Mouse (Mus musculus) adrenal gland, postnatal 10 days (tissue): ENCODE data around the gene Kcne1. TPM values are rescaled to one million over a fixed set of nuclear protein-coding genes. Genes with fewer than 3 reads are reported as not detected.

Experiments
- DNase-seq: peaks from one replicate; pipeline ENCODE4 v3.0.0; 2021; ENCODE audit warnings: mixed read lengths
- long read RNA-seq, 2 experiments: library from polyadenylated mRNA; stranded (forward); transcript quantifications; one replicate each; pipeline ENCODE4 v2.0.0; 2021
- total RNA-seq, 2 experiments: library from RNA; stranded (reverse); gene quantifications; 2 replicates each; pipeline ENCODE4 v1.2.3; 2021

Kcne1 gene
- not detected for total RNA-seq
- long read RNA-seq, experiment 1 = 0 reads
- long read RNA-seq, experiment 2 = 0 reads

DNA sequence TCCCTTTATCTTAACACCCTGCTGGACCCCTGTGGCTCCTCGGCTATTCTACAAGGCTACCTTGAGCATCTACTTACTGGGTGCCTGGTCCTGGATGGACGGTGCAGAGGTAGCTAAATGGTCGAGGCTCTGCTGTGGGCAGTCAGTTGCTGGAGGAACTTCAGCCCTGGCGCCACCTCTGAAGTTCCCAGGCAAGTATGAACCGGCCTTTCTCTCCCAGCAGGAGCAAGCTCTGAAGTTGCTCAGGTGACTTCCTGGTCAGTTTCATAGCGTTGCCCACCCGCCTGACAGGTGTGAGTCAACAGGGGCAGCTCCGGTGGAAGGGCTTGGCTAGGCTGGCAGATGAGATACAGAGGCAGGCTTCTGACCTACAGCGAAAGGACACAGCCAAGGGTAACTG is at the start of gene Kcne1:
Gene Kcne1, minus strand, starts transcription at position 240 of the 400 bp plus-strand sequence.
- no peak for DNase-seq

DNA sequence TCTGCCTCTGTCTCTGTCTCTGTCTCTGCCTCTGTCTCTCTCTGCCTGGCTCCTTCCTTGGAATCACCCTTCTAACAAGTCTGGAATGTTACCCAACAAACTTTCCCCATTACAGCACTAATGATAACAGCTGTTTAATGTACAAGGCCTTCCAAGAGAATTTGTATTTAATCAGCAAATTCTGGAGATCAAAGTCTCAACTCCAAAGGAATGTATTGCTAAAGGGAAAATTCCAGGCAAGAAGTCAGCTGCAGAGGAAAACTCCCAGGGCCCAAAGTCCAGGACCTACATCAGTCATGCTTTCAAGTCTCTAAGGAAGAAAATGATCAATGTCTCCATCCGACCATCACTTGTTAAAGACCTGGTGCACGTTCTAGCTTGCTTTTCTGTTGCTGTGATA is 48.6 kb upstream of the Kcne1 start:
- DNase-seq = no peak

GRCm38 (mm10) chr16:92404141-92404540 is 44.9 kb upstream of the Kcne1 start:
- no peak for DNase-seq

- no peak for DNase-seq
Measured at GRCm38 (mm10) chr16:92403069-92403468, 43.8 kb upstream of the Kcne1 start.

DNA sequence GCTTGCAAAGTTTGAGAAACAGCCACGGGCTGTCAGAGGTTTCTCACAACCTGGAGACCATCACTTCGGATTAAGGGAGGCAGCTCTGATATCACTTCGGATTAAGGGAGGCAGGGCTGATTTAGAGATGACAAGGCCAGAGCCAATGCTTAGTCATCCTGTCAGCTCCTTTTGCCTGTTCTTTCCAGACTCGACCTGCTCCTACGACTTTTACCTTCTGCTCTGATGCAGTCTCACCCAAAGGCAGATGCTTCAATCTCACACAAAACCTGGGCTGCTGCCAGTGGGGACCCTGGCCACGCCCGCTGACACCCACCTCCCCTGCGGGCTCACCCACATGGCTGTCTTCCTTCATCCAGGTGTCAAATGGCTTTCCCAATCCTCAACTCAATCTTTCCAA is 42.9 kb upstream of the Kcne1 start:
- DNase-seq = no peak

GRCm38 (mm10) chr16:92401206-92401605 is 41.9 kb upstream of the Kcne1 start:
- peak; percentile 44 for DNase-seq

GRCm38 (mm10) chr16:92399490-92400458 is 40.5 kb upstream of the Kcne1 start:
- peak; percentile 88 for DNase-seq

DNA sequence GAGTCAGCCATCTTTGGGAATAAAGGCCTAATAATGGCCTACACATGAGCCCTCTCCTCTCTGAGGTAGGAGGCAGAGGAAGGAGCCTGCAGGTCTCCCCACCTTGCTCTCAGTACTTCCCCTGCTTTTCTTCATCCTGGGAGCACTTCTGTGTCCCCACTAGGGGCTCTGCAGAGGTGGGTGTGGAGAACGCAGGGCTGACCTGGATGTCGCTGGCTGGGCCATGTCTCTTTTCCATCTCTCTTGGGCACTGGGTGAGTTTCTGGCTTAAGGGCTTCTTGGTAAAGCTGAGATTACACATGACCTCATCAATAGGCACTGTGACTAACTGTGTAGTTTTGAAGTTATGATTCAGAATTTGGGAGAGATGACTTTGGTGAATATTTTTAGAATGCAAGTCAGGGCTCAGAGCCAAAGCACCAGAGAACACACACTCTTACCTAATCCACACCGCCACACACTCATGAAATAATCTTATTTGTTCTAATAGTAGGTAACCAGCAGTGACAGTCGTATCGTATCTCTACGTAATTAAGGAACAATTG is 39.4 kb upstream of the Kcne1 start:
- DNase-seq = no peak

GRCm38 (mm10) chr16:92397745-92398573 is 38.7 kb upstream of the Kcne1 start:
- DNase-seq = no peak

DNA sequence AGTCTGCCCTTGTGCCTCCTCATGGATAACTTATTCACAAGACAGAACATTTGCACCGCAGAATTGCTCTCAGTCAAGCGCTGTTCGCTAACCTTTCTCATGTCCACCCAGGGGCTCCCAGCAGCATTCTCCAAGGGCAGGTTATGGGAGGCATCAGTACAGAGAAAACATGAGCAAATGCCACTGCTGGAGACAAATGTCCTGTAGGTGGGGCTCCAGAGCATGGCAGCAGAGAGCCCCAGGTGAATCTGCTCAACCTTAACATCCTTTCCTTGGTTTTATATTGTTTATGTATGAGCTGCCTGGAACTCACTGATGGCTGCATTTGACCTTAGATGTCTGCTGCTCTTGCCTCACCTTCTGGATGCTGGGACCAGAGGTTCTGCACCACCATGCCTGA is 34.5 kb upstream of the Kcne1 start:
- DNase-seq = no peak

- DNase-seq = no peak
Measured at GRCm38 (mm10) chr16:92387692-92388091, 28.4 kb upstream of the Kcne1 start.

DNA sequence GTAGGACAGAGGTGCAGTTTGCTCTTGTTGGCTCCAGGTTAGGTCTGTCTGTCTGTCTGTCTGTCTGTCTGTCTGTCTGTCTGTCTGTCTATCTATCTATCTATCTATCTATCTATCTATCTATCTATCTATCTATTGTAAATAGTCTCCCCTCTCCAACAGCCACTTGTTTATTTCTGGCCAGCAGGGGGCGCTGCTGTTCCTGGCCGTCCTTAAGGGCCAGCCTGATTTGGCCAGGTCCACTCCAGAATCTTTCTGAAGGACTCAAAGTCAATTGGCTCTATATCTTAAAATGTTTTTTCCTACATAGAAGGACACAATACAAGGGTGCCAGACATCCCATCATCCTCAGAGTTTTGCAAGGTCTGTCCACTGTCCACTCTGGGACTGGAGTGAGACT is 25.8 kb upstream of the Kcne1 start:
- DNase-seq = peak; percentile 90

- DNase-seq = no peak
Measured at GRCm38 (mm10) chr16:92383412-92383811, 24.1 kb upstream of the Kcne1 start.

GRCm38 (mm10) chr16:92382508-92382907 is 23.2 kb upstream of the Kcne1 start:
- no peak for DNase-seq

DNA sequence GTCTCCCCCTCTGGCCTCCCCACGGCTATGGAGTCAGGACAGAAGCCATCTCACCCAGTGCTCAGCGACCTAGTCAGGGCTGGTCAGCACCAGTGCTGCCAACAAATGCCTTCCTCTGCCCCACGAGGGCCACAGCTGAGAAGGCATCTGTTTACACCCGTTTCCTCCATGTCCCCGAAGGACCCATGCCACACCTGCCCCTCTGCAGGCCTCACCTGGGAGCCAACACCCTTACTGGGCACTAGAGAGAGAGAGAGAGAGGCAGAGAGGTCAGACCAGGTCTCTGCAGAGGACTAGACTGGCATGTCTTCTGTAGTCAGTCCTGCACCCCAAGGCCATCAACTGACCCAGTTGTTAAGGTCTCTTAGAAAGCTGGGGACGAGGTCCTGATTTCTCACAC is 21.8 kb upstream of the Kcne1 start:
- DNase-seq = no peak

DNA sequence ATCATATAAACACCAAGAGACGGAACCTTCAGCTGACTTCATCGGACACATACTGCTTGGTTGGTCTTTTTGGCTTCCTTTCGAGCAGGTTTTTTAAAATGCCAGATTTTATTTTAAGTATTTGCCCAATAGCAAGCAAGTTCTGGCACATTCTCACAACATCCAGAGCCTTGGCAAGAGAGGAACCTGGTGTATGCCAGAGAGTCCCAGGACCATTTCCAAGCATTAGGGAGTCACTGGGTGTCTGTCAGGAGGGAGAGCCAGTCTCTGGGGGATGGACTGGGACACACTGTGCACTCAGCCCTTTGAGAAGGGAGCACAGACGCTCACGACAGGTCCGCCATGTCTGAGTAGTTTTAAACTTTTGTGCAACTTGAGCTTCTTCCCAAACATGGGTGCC is 17.7 kb upstream of the Kcne1 start:
- DNase-seq = peak; percentile 49

- DNase-seq = no peak
Measured at GRCm38 (mm10) chr16:92371623-92372022, 12.4 kb upstream of the Kcne1 start.

DNA sequence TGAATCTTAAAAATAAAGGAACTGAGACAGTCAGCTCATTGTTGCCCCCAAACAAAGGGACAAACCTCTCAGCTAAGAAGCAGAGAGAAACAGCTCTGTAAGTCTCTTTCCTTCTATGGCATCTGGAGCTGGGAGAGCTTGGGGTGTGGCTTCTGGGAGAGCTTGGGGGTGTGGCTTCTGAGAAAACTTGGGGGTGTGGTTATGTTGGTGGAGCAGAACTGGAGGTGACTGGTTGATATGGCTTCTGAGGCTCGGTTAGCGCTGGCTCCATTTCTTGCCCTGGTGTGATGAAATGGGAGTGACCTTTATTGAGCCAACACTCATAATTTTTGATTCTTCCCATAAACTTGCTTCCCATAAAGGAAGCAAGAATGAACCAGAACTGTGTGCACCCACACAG is 10.0 kb upstream of the Kcne1 start:
- DNase-seq = peak; percentile 28

DNA sequence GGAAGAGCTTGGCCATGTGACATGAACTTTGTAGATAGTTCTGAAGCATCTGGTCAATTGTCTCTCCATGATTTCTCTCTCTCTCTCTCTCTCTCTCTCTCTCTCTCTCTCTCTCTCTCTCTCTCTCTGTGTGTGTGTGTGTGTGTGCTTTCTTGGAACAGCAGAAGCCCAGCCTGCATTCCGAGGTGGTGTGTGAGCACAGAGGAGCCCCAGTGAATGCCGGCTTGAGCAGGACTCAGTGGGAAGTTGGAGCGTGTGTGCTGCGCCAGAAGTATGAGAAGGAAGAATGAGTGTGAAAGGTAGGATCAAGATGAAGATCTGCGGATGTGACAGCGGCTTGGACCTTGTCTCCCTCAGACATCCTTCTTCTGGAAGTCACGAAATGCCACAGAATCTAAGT is 6.2 kb upstream of the Kcne1 start:
- no peak for DNase-seq

DNA sequence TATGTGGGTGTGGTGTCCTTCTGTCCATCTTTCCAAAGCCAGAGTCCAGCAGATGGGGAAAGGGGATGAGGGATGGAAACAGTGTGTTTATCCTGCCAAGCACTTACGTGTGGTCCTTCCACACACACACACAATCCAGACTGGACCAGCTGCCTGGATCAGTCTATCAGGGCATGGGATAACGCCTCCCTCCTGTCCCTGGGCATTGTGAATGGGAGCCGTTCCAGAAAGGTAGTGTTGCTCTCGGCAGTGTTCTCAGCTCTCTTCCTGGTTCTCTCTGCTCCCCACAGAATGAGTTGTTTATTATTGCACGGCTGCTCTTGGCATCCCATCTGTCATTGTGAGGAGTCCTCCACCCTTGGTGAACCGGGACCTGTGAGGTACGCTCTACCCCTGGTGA is 1.4 kb upstream of the Kcne1 start:
- DNase-seq = no peak

DNA sequence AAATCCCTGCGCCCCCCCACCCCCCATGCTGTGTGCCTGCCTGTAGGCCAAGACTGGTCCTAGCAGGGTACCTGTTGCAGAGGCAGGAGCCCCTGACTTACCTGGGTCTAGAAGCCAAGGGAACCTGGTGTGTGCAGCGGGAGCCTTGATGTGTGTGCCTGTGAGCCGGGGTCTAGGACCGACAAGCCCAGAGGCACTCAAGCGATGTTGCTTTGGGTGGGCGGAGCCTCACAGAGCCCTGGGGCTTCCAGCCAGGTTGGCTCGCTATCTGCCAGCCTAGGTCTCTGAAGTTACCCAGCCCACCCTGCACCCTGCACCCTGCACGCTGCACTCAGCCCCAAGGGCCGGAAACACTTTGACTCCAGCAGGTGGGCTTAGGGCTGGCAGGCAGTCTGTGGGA is 534 bp downstream of the Kcne1 start:
- DNase-seq = no peak

DNA sequence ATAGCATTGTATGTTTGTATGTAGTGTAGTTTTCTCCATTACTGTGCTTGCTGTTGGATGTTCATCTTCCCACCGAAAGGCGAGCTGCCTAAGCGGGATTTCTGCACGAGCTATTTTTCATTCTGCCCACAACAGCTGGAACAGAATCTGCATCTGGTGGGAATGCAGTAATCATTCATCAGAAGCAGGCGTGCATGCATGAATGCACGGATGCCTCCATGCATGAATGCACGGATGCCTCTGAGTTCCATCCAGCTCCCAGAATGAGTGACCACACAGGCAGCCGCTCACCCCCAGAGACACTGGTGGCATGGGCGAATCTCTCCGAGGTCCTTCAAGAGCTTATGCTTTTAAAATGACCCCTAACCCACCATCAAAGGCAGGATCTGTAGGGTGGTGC is 1.7 kb downstream of the Kcne1 start:
- no peak for DNase-seq

- no peak for DNase-seq
Measured at GRCm38 (mm10) chr16:92357023-92357422, 2.2 kb downstream of the Kcne1 start.
